Mouse (Mus musculus): ENCODE results near the gene Tcf25.

- TF ChIP-seq GATA1 (IDR thresholded peaks at IDR 0.05; ENCODE audit: low read length) (no peak), TAL1 (IDR thresholded peaks at IDR 0.05; ENCODE audit: low read length) (no peak)
Observed at GRCm38 (mm10) chr8:123337475-123337874, 36.1 kb upstream of the Tcf25 start.

All from erythroblast, embryonic 14.5 days (primary cell).